Mouse (Mus musculus): ENCODE data around the gene Samhd1.

DNA sequence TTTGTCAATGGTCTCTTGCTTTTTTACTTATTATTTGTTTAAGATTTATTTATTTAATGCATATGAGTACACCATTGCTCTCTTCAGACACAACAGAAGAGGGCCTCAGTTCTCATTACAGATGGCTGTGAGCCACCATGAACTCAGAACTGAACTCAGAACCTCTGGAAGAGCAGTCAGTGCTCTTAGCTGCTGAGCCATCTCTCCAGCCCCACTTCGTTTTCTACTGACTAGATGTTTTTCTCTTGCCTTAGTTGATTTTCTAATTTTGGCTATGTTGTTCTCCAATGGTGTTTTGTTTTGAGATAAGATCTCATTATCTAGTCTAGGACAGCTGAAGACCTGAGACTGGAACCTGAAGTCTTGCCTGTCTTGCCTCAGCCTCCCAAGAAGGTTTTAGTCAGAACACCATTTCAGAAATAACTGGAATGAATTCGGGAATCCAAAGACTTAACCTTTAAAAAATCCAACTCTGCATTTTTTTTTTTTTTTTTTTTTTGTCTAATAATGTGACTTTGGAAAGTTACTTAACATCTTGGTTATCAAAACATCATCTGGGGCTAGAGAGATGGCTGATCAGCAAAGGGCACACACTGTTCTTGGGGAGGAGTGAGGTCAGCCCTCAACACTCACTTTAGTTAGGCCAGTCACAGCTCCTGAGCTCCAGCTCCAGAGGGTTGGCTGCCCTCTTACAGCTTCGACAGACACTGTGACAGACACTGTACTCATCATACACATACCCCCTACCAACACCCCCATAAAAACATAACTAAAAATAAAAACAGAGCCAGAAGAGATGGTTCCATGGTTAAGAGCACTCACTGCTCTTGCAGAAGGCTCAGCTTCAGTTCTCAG is 2.2 kb downstream of the Samhd1 start:
- TF ChIP-seq ZC3H11A (IDR thresholded peaks at IDR 0.05; ENCODE audit: low read depth, low read length) (no peak), CTCF (conservative IDR thresholded peaks at IDR 0.05 in 1 of 2, IDR thresholded peaks at IDR 0.05 in 1 of 2; ENCODE audit: low read depth in 2 of 2, low read length in 2 of 2) (no peak; a peak in 1 of 4 replicates), MYC (IDR thresholded peaks at IDR 0.05; ENCODE audit: low read depth, low read length) (no peak), ZKSCAN1 (IDR thresholded peaks at IDR 0.05; ENCODE audit: borderline replicate concordance, low read depth, low read length) (no peak), JUN (IDR thresholded peaks at IDR 0.05; ENCODE audit: insufficient read depth, low read depth, low read length) (no peak), ZMIZ1 (IDR thresholded peaks at IDR 0.05; ENCODE audit: low read depth, low read length) (no peak), EP300 (IDR thresholded peaks at IDR 0.05; ENCODE audit: low read length) (no peak)

Data from CH12.LX (cell line).